Mouse (Mus musculus): ENCODE measurements around the gene Lemd1.
"Not testable (repeated sequence)": the region's sequence is repeated elsewhere in the genome, so short reads cannot be mapped to it uniquely, and the experiment has no call there.

GRCm38 (mm10) chr1:132280636-132281035 lies 89.4 kb downstream of the Lemd1 start:
- TF ChIP-seq POLR2A (IDR thresholded peaks at IDR 0.05; ENCODE audit: low read depth, low read length); CTCF (IDR thresholded peaks at IDR 0.05; ENCODE audit: borderline replicate concordance, insufficient read depth, low read length): not testable (repeated sequence)
